Mouse (Mus musculus): ENCODE measurements around the gene Aatk.

- TF ChIP-seq CTCF (IDR thresholded peaks at IDR 0.05; ENCODE audit: borderline replicate concordance, extremely low read depth, insufficient read depth, insufficient read length) (no peak), POLR2A (IDR thresholded peaks at IDR 0.05; ENCODE audit: borderline replicate concordance, extremely low read depth, insufficient read depth, insufficient read length, poor library complexity, severe bottlenecking) (no peak)
These were observed 71.0 kb downstream of the Aatk start for GRCm38 (mm10) chr11:119975739-119976501.
